Mouse (Mus musculus): ENCODE data around the gene Dlgap4.

DNA sequence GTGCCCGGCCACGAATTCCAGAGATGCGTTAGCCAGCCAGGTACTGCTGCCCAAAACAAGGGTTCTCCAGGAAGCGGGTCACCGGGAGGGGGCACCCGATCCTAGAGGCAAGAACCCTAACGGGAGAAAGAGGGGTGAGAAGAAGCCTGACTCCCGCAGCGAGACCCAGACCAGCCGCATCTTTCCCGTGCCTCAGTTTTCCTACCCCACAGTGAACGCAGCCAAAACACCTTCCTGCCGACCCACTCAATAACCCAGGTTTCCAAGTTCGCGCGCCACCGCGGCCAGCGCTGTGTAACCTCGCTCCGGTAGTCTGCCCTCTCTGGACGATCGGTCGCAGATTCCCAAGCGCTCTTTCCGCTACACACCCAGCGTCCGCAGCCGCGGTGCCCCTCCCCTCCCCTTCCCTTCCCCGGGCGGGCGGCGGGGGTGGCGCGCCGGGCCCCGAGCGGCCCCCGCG is 394 bp upstream of the Dlgap4 start:
- peak; percentile 16 for TF ChIP-seq CTCF (conservative IDR thresholded peaks at IDR 0.05; ENCODE audit: low read length)
- TF ChIP-seq NANOG (IDR thresholded peaks at IDR 0.05; ENCODE audit: borderline replicate concordance, low read length), result no peak
- TF ChIP-seq POU5F1 (IDR thresholded peaks at IDR 0.05; ENCODE audit: borderline replicate concordance, low read length), result no peak
